Mouse (Mus musculus) olfactory bulb, adult 2 months (tissue): ENCODE measurements at regions not wholly inside any gene's neighbourhood (a gene's known extent, or its start where the extent isn't known, plus 50 kb on each side); places are given as distances from the start of the nearest gene placed in this dataset.

Source experiments
- CTCF ChIP-seq: fragments of 200-500 bp; IDR thresholded peaks from 2 replicates; pipeline ENCODE4 v1.5.1; 2012; ENCODE audit warnings: low read depth, mild to moderate bottlenecking, low read length, moderate library complexity; ENCODE audit not compliant: insufficient read depth
- POLR2A ChIP-seq: fragments of 200-500 bp; IDR thresholded peaks from 2 replicates; pipeline ENCODE4 v1.6.1; 2012; ENCODE audit warnings: mild to moderate bottlenecking, low read depth, low read length, moderate library complexity; ENCODE audit not compliant: insufficient read depth

GRCm38 (mm10) chr14:120174615-120175014 lies 100.9 kb upstream of the Mbnl2 start:
- no peak for TF ChIP-seq CTCF
- TF ChIP-seq POLR2A, result no peak
